Mouse (Mus musculus): Measurements from ENCODE around the gene Pcgf3. TPM values are rescaled to one million over a fixed set of nuclear protein-coding genes. Genes with fewer than 3 reads are reported as not detected.
A peak's percentile ranks its signal among the peaks of the same experiment; 100 is the strongest.
"Not testable (repeated sequence)": the region's sequence is repeated elsewhere in the genome, so short reads cannot be mapped to it uniquely, and the experiment has no call there.

The Pcgf3 gene
- polyA plus RNA-seq, 1 experiment from 2014 or later: 16.2 TPM

- Histone ChIP-seq H3K27me3 (ENCODE audit: control insufficient read depth, insufficient read depth, low read length) (no peaks in the 10 kb centered on the region), H3K4me2 (ENCODE audit: low read depth, low read length) (peak overlapping the region; percentile 99), H3K9me3 (replicated peaks; ENCODE audit: control insufficient read depth, low read length) (no peaks in the 10 kb centered on the region), H3K9ac (ENCODE audit: low read length) (peak overlapping the region; percentile 99), H3K27ac (ENCODE audit: low read length) (peak overlapping the region; percentile 80), H3K4me1 (ENCODE audit: control insufficient read depth, insufficient read depth, low read length) (peaks cover 29% of the 10 kb centered on the region), H3K4me3 (replicated peaks; ENCODE audit: low read length) (peak overlapping the region; percentile 100), H3K36me3 (ENCODE audit: control insufficient read depth, insufficient read depth, low read length) (no peaks in the 10 kb centered on the region)
- no peak for ATAC-seq (ENCODE audit: insufficient read depth, low FRiP score)
- WGBS: 37% methylated on average over 4 of the region's 4 CpGs
These were observed 1.4 kb downstream of the Pcgf3 start for GRCm38 (mm10) chr5:108462446-108462845.

DNA sequence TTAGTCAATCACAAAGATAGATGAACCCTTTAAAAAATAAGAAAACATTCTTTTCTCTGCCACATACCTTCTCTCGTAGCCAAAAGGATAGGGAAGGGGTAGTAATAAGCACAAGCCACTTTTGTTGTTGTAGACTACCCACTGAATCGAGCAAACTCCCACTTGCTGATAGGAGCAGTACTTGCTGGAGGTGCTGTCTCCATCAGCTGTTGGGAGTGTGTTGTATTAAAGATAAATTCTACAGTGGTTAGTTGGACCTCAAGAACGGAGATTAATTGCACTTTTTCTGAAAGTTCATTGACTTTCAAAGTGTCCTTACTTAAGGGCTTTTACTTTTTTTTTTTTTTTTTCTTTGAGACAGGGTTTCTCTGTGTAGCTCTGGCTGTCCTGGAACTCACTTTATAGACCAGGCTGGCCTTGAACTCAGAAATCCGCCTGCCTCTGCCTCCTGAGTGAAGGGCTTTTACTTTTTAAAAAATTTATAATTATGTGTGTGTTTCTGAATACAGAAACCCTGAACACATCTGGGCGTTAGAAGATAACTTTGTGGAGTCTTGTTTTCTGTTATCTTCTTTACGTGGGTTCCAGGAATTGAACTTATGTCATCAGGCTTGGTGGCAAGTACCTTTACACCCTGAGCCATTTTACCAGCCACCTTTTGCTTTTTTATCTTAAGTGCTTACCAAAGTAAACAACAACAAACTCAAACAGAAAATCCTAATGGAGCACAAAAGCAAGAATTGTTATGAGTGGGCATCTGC is 4.3 kb downstream of the Pcgf3 start:
- Histone ChIP-seq H3K9me3 (replicated peaks; ENCODE audit: control insufficient read depth, low read length) (no peaks in the 10 kb centered on the region), H3K27me3 (ENCODE audit: control insufficient read depth, insufficient read depth, low read length) (no peaks in the 10 kb centered on the region), H3K9ac (ENCODE audit: low read length) (no peak overlapping the region), H3K4me2 (ENCODE audit: low read depth, low read length) (no peak overlapping the region), H3K27ac (ENCODE audit: low read length) (no peak overlapping the region), H3K4me3 (replicated peaks; ENCODE audit: low read length) (no peak overlapping the region), H3K4me1 (ENCODE audit: control insufficient read depth, insufficient read depth, low read length) (peaks cover 29% of the 10 kb centered on the region), H3K36me3 (ENCODE audit: control insufficient read depth, insufficient read depth, low read length) (no peaks in the 10 kb centered on the region)
- WGBS: 78% methylated on average over 6 of the region's 6 CpGs
- ATAC-seq (ENCODE audit: insufficient read depth, low FRiP score): no peak

DNA sequence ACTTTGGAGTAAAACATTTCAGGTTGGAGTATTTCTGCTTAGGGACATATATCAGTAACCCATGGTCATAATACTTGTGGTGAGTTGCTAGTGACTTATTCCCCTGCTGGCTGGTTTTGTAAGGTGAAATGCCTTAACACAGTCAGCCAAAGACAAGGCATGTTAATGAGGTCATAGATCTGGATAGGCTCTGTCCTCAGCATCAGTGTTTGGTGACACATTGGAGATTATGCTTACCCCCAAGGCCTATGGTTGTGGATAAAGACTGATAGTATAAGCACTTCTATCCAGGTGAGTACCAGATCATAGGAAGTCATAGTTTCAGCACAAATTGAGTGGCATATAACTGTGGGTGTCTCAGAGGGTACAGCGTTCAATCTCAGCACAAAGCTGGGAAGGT is 5.6 kb downstream of the Pcgf3 start:
- no peak overlapping the region for H3K27ac ChIP-seq (ENCODE audit: low read length)

GRCm38 (mm10) chr5:108469617-108470016 is 8.6 kb downstream of the Pcgf3 start:
- H3K9ac ChIP-seq (ENCODE audit: low read length): no peak overlapping the region
- no peak for ATAC-seq (ENCODE audit: insufficient read depth, low FRiP score)
- H3K4me1 ChIP-seq (ENCODE audit: control insufficient read depth, insufficient read depth, low read length): 0 out of 2 replicates have a peak, but pooled peaks cover 4% of the 10 kb centered on the region
- no peak overlapping the region for H3K4me2 ChIP-seq (ENCODE audit: low read depth, low read length)
- WGBS: 65% methylated on average over 7 of the region's 7 CpGs
- H3K36me3 ChIP-seq (ENCODE audit: control insufficient read depth, insufficient read depth, low read length): peaks cover 12% of the 10 kb centered on the region
- H3K9me3 ChIP-seq (replicated peaks; ENCODE audit: control insufficient read depth, low read length): no peaks in the 10 kb centered on the region
- H3K27me3 ChIP-seq (ENCODE audit: control insufficient read depth, insufficient read depth, low read length): no peaks in the 10 kb centered on the region
- H3K4me3 ChIP-seq (replicated peaks; ENCODE audit: low read length): no peak overlapping the region
- no peak overlapping the region for H3K27ac ChIP-seq (ENCODE audit: low read length)

More for the DNA sequence above, 5.6 kb downstream of the Pcgf3 start:
- Histone ChIP-seq H3K4me1 (ENCODE audit: control insufficient read depth, insufficient read depth, low read length) (peaks cover 25% of the 10 kb centered on the region), H3K9me3 (replicated peaks; ENCODE audit: control insufficient read depth, low read length) (no peaks in the 10 kb centered on the region), H3K27me3 (ENCODE audit: control insufficient read depth, insufficient read depth, low read length) (no peaks in the 10 kb centered on the region), H3K36me3 (ENCODE audit: control insufficient read depth, insufficient read depth, low read length) (no peaks in the 10 kb centered on the region), H3K4me3 (replicated peaks; ENCODE audit: low read length) (no peak overlapping the region), H3K9ac (ENCODE audit: low read length) (no peak overlapping the region), H3K4me2 (ENCODE audit: low read depth, low read length) (no peak overlapping the region)
- 93% methylated on average over 1 of the region's 1 CpGs for WGBS
- ATAC-seq (ENCODE audit: insufficient read depth, low FRiP score): no peak

- WGBS: 84% methylated on average over 4 of the region's 4 CpGs
- Histone ChIP-seq H3K9ac (ENCODE audit: low read length) (no peak overlapping the region), H3K4me1 (ENCODE audit: control insufficient read depth, insufficient read depth, low read length) (no peaks in the 10 kb centered on the region), H3K4me3 (replicated peaks; ENCODE audit: low read length) (no peak overlapping the region), H3K27ac (ENCODE audit: low read length) (no peak overlapping the region), H3K4me2 (ENCODE audit: low read depth, low read length) (no peak overlapping the region), H3K27me3 (ENCODE audit: control insufficient read depth, insufficient read depth, low read length) (no peaks in the 10 kb centered on the region), H3K9me3 (replicated peaks; ENCODE audit: control insufficient read depth, low read length) (no peaks in the 10 kb centered on the region), H3K36me3 (ENCODE audit: control insufficient read depth, insufficient read depth, low read length) (peaks cover 26% of the 10 kb centered on the region)
- no peak for ATAC-seq (ENCODE audit: insufficient read depth, low FRiP score)
These were observed 12.7 kb downstream of the Pcgf3 start for GRCm38 (mm10) chr5:108473737-108474136.

GRCm38 (mm10) chr5:108475977-108476376 is 14.9 kb downstream of the Pcgf3 start:
- 83% methylated on average over 3 of the region's 3 CpGs for WGBS
- Histone ChIP-seq H3K9me3 (replicated peaks; ENCODE audit: control insufficient read depth, low read length) (no peaks in the 10 kb centered on the region), H3K4me3 (replicated peaks; ENCODE audit: low read length) (no peak overlapping the region), H3K27ac (ENCODE audit: low read length) (no peak overlapping the region), H3K27me3 (ENCODE audit: control insufficient read depth, insufficient read depth, low read length) (no peaks in the 10 kb centered on the region), H3K36me3 (ENCODE audit: control insufficient read depth, insufficient read depth, low read length) (peaks cover 26% of the 10 kb centered on the region), H3K4me2 (ENCODE audit: low read depth, low read length) (no peak overlapping the region), H3K4me1 (ENCODE audit: control insufficient read depth, insufficient read depth, low read length) (no peaks in the 10 kb centered on the region), H3K9ac (ENCODE audit: low read length) (no peak overlapping the region)
- ATAC-seq (ENCODE audit: insufficient read depth, low FRiP score): no peak

DNA sequence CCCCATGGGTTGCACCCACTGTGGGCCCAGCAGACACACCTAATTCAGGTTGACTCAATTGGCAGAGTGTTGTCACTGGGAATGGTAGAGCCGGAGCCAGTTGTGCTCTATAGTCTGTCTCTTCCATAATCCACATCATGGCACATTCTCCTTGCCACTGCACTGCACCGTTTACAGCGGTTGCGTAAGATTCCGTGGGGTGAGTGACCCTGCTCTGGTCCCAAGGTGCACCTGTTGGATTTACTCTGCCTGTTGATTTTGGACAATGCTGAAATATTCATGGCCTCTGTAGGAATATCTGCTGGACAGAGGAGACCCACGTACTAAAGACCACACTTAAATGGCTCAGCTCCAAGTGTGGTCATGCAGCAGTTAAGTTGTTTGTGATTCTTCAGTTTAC is 22.0 kb downstream of the Pcgf3 start:
- WGBS: 89% methylated on average over 6 of the region's 6 CpGs
- H3K4me3 ChIP-seq (replicated peaks; ENCODE audit: low read length): no peak overlapping the region
- no peaks in the 10 kb centered on the region for H3K4me1 ChIP-seq (ENCODE audit: control insufficient read depth, insufficient read depth, low read length)
- no peaks in the 10 kb centered on the region for H3K9me3 ChIP-seq (replicated peaks; ENCODE audit: control insufficient read depth, low read length)
- no peak overlapping the region for H3K4me2 ChIP-seq (ENCODE audit: low read depth, low read length)
- peaks cover 2% of the 10 kb centered on the region; the same call in 1 of the 2 replicates for H3K36me3 ChIP-seq (ENCODE audit: control insufficient read depth, insufficient read depth, low read length)
- no peak overlapping the region for H3K27ac ChIP-seq (ENCODE audit: low read length)
- H3K27me3 ChIP-seq (ENCODE audit: control insufficient read depth, insufficient read depth, low read length): no peaks in the 10 kb centered on the region
- no peak overlapping the region for H3K9ac ChIP-seq (ENCODE audit: low read length)
- ATAC-seq (ENCODE audit: insufficient read depth, low FRiP score): no peak

DNA sequence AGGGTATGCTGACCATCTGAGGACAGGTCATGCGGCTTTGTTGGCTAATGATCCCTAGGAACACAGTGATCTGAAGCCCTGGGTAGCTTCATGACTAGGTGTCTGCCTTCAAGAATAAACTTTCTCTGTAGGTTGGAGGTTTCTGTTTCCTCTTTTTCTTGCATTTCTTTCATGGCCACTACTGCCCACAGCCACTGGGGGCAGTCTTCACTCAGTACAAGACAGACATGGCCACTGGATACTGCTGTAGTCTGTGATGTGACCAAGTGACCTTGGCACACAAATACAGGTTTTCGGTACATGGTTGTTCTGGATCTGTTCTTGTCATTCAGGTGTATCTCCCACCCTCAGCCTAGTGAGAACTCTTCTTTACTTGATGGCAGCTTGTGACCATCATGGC is 24.2 kb downstream of the Pcgf3 start:
- Histone ChIP-seq H3K27me3 (ENCODE audit: control insufficient read depth, insufficient read depth, low read length) (no peaks in the 10 kb centered on the region), H3K4me3 (replicated peaks; ENCODE audit: low read length) (no peak overlapping the region), H3K4me1 (ENCODE audit: control insufficient read depth, insufficient read depth, low read length) (no peaks in the 10 kb centered on the region), H3K27ac (ENCODE audit: low read length) (no peak overlapping the region), H3K36me3 (ENCODE audit: control insufficient read depth, insufficient read depth, low read length) (peaks cover 10% of the 10 kb centered on the region), H3K9me3 (replicated peaks; ENCODE audit: control insufficient read depth, low read length) (no peaks in the 10 kb centered on the region), H3K9ac (ENCODE audit: low read length) (no peak overlapping the region), H3K4me2 (ENCODE audit: low read depth, low read length) (no peak overlapping the region)
- WGBS: 87% methylated on average over 2 of the region's 2 CpGs
- no peak for ATAC-seq (ENCODE audit: insufficient read depth, low FRiP score)

DNA sequence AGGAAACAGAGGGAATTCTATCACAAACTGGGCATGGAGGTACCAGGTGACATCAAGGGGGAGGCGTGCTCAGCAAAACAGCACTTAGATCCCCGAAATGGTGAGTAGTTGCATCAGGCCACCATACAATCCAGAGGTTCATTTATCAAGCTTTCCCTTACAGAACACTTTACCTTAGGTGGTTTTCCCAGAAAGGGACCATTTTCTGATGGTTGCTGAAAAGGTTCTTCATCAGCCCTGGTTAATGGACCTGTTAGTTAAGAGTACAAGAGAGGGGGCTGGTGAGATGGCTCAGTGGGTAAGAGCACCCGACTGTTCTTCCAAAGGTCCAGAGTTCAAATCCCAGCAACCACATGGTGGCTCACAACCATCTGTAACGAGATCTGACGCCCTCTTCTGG is 25.1 kb downstream of the Pcgf3 start:
- H3K4me2 ChIP-seq (ENCODE audit: low read depth, low read length); H3K4me3 ChIP-seq (replicated peaks; ENCODE audit: low read length); H3K9me3 ChIP-seq (replicated peaks; ENCODE audit: control insufficient read depth, low read length); H3K4me1 ChIP-seq (ENCODE audit: control insufficient read depth, insufficient read depth, low read length); H3K27ac ChIP-seq (ENCODE audit: low read length); H3K27me3 ChIP-seq (ENCODE audit: control insufficient read depth, insufficient read depth, low read length); H3K9ac ChIP-seq (ENCODE audit: low read length); ATAC-seq (ENCODE audit: insufficient read depth, low FRiP score): not testable (repeated sequence)
- 91% methylated on average over 5 of the region's 5 CpGs for whole genome bisulfite sequencing
- peaks cover 14% of the 10 kb centered on the region for H3K36me3 ChIP-seq (ENCODE audit: control insufficient read depth, insufficient read depth, low read length)

Measured in stomach, embryonic 16.5 days (tissue).